Mouse (Mus musculus) gastrocnemius, adult 8-10 months (tissue): ENCODE results near the gene Ppm1m. TPM values are rescaled to one million over a fixed set of nuclear protein-coding genes. Genes with fewer than 3 reads are reported as not detected.
"Not testable (repeated sequence)": the region's sequence is repeated elsewhere in the genome, so short reads cannot be mapped to it uniquely, and the experiment has no call there.

ENCODE experiments used
- DNase-seq, 2 experiments: peaks; one replicate each; pipeline ENCODE4 v3.0.0; 2022; ENCODE audit warnings: low spot score in 2 of 2
- total RNA-seq, 4 experiments: library from RNA; stranded (reverse); gene quantifications; 2 replicates each; pipeline ENCODE4 v1.2.4; 2022

Gene Ppm1m
- total RNA-seq, 4 experiments from 2014 or later, result 2.3 to 4.5 (median 3.3) TPM

- DNase-seq, result no peak
These were observed 5.4 kb downstream of the Ppm1m start for GRCm38 (mm10) chr9:106193930-106194807.

- DNase-seq, result no peak
These were observed 6.5 kb downstream of the Ppm1m start for GRCm38 (mm10) chr9:106192998-106193397.

GRCm38 (mm10) chr9:106192024-106192423 is 7.5 kb downstream of the Ppm1m start:
- no peak for DNase-seq

GRCm38 (mm10) chr9:106191355-106191754 is 8.2 kb downstream of the Ppm1m start:
- DNase-seq, result no peak

- no peak for DNase-seq
These were observed 15.6 kb downstream of the Ppm1m start for GRCm38 (mm10) chr9:106183996-106184395.

- DNase-seq, result no peak
These were observed 17.4 kb downstream of the Ppm1m start for GRCm38 (mm10) chr9:106182146-106182545.

GRCm38 (mm10) chr9:106179964-106180363 is 19.6 kb downstream of the Ppm1m start:
- DNase-seq, result no peak

- DNase-seq, result no peak
These were observed 20.1 kb downstream of the Ppm1m start for GRCm38 (mm10) chr9:106179454-106179853.

GRCm38 (mm10) chr9:106177799-106178198 is 21.7 kb downstream of the Ppm1m start:
- no peak for DNase-seq

- no peak for DNase-seq
These were observed 22.8 kb downstream of the Ppm1m start for GRCm38 (mm10) chr9:106176769-106177168.

- DNase-seq, result no peak
These were observed 23.9 kb downstream of the Ppm1m start for GRCm38 (mm10) chr9:106175552-106176200.

GRCm38 (mm10) chr9:106173363-106173762 is 26.2 kb downstream of the Ppm1m start:
- DNase-seq, result no peak

- no peak for DNase-seq
These were observed 27.0 kb downstream of the Ppm1m start for GRCm38 (mm10) chr9:106172527-106172926.

GRCm38 (mm10) chr9:106171346-106172158 is 28.0 kb downstream of the Ppm1m start:
- peak; percentile 26 to 56 for DNase-seq

GRCm38 (mm10) chr9:106170556-106171345 is 28.8 kb downstream of the Ppm1m start, which contains the start of gene Wdr82:
Wdr82 (plus strand) TSS chr9:106170928.
- DNase-seq, result peak; percentile 79 to 83

- DNase-seq, result no peak
These were observed 29.6 kb downstream of the Ppm1m start for GRCm38 (mm10) chr9:106169917-106170316.

GRCm38 (mm10) chr9:106169006-106169405 is 30.5 kb downstream of the Ppm1m start:
- not testable (repeated sequence) for DNase-seq

- no peak for DNase-seq
These were observed 31.8 kb downstream of the Ppm1m start for GRCm38 (mm10) chr9:106167703-106168102.

- no peak for DNase-seq
These were observed 32.3 kb downstream of the Ppm1m start for GRCm38 (mm10) chr9:106167241-106167640.

- DNase-seq, result no peak
These were observed 32.8 kb downstream of the Ppm1m start for GRCm38 (mm10) chr9:106166709-106167108.

GRCm38 (mm10) chr9:106160426-106160825 is 39.1 kb downstream of the Ppm1m start:
- DNase-seq, result no peak
